Mouse (Mus musculus) midbrain, postnatal 0 days (tissue): ENCODE data around the gene Pigl. TPM values are rescaled to one million over a fixed set of nuclear protein-coding genes. Genes with fewer than 3 reads are reported as not detected.
A peak's percentile ranks its signal among the peaks of the same experiment; 100 is the strongest.

Experiments
- ATAC-seq: fragments of 200-750 bp; cut with Nextera tagmentation; 2 replicates; pipeline ENCODE4 v1.8.0; 2017; ENCODE audit warnings: moderate number of reproducible peaks, mild to moderate bottlenecking, moderate TSS enrichment, moderate library complexity; ENCODE audit not compliant: low FRiP score
- DNase-seq: peaks from one replicate; pipeline ENCODE4 v3.0.0-alpha.2; 2015; ENCODE audit warnings: low spot score
- H3K27ac ChIP-seq: fragments of 300-500 bp; sonication (generic); 2 replicates; pipeline ENCODE4 v1.5.1; 2014; ENCODE audit warnings: low read depth, mild to moderate bottlenecking, low read length, mixed read lengths
- H3K27me3 ChIP-seq: fragments of 300-500 bp; sonication (generic); 2 replicates; pipeline ENCODE4 v1.6.1; 2014; ENCODE audit warnings: low read length, control low read depth, mixed read lengths; ENCODE audit not compliant: insufficient read depth
- H3K36me3 ChIP-seq: fragments of 300-500 bp; sonication (generic); 2 replicates; pipeline ENCODE4 v1.6.1; 2014; ENCODE audit warnings: low read length, control low read depth, mixed read lengths; ENCODE audit not compliant: insufficient read depth
- H3K4me1 ChIP-seq: fragments of 300-500 bp; sonication (generic); 2 replicates; pipeline ENCODE4 v1.6.1; 2014; ENCODE audit warnings: mild to moderate bottlenecking, control low read depth, antibody characterized with exemption, low read length, mixed read lengths; ENCODE audit not compliant: insufficient read depth
- H3K4me2 ChIP-seq: fragments of 300-500 bp; sonication (generic); 2 replicates; pipeline ENCODE4 v1.6.1; 2014; ENCODE audit warnings: low read depth, mild to moderate bottlenecking, low read length, mixed read lengths; ENCODE audit not compliant: poor library complexity, severe bottlenecking
- H3K4me3 ChIP-seq: fragments of 300-500 bp; sonication (generic); 2 replicates; pipeline ENCODE4 v1.5.1; 2014; ENCODE audit warnings: low read depth, mild to moderate bottlenecking, low read length, moderate library complexity
- H3K9ac ChIP-seq: fragments of 300-500 bp; sonication (generic); replicated peaks from 2 replicates; pipeline ENCODE4 v1.6.1; 2014; ENCODE audit warnings: mild to moderate bottlenecking, low read length, moderate library complexity, mixed read lengths; ENCODE audit not compliant: poor library complexity, severe bottlenecking
- H3K9me3 ChIP-seq: fragments of 300-500 bp; sonication (generic); 2 replicates; pipeline ENCODE4 v1.6.1; 2016; ENCODE audit warnings: low read length, control low read depth
- CTCF ChIP-seq: IDR thresholded peaks from 2 replicates; pipeline ENCODE4 v1.5.1; 2016; ENCODE audit warnings: antibody characterized with exemption, mild to moderate bottlenecking
- WGBS: fragments of 180-500 bp; shearing (Covaris S2); extraction: QIAGEN DNeasy Blood & Tissue Kit; methylation state at CpG from one replicate; pipeline ENCODE4 v1.1.7; 2014; 5-methylcytosine and 5-hydroxymethylcytosine counted together
- polyA plus RNA-seq: library from polyadenylated mRNA; unstranded; fragments of >200 nt; fragmentation: Nextera tagmentation; extraction: Ambion mirVana; gene quantifications from 2 replicates; pipeline ENCODE4 v1.2.1, GENCODE M21; 2015
- total RNA-seq: library from RNA; depleted of rRNA; stranded (reverse); fragments of >200 nt; gene quantifications from 2 replicates; pipeline ENCODE4 v1.2.3, GENCODE M21; 2014; rRNA removed

Pigl gene
- total RNA-seq: 6.7 and 7.5 TPM in 2 replicates
- 8.0 and 8.2 TPM in 2 replicates for polyA plus RNA-seq

- peak; percentile 93 for DNase-seq
- ATAC-seq: peak; percentile 71; the same call in 1 of the 2 replicates
- Histone ChIP-seq H3K4me3 (peak within 1 kb of the TSS; percentile 99), H3K4me2 (peak within 1 kb of the TSS; percentile 89), H3K36me3 (no peaks in the 10 kb centered on the region), H3K9ac (peak within 1 kb of the TSS; percentile 97), H3K27ac (peak within 1 kb of the TSS; percentile 95), H3K9me3 (no peaks in the 10 kb centered on the region), H3K4me1 (peaks cover 3% of the 10 kb centered on the region; the same call in 1 of the 2 replicates), H3K27me3 (no peaks in the 10 kb centered on the region)
- under 1% methylated on average over 33 of the region's 33 CpGs for WGBS
- TF ChIP-seq CTCF: 0 out of 2 replicates have a peak, but pooled peaks have one; percentile 0
Measured at GRCm38 (mm10) chr11:62458276-62458724, at the start of gene Pigl, which contains the start of gene Ncor1. Pigl (plus strand) TSS chr11:62458460. Ncor1 (minus strand) TSS chr11:62458541.

- no peaks in the 10 kb centered on the region for H3K9me3 ChIP-seq
- H3K4me2 ChIP-seq: no peak overlapping the region
- TF ChIP-seq CTCF: no peak
- WGBS: 94% methylated on average over 2 of the region's 2 CpGs
- H3K27ac ChIP-seq: no peak overlapping the region
- no peak overlapping the region for H3K4me3 ChIP-seq
- no peaks in the 10 kb centered on the region for H3K27me3 ChIP-seq
- ATAC-seq: no peak
- H3K4me1 ChIP-seq: no peaks in the 10 kb centered on the region
- no peak overlapping the region for H3K9ac ChIP-seq
- H3K36me3 ChIP-seq: peaks cover 4% of the 10 kb centered on the region; the same call in 1 of the 2 replicates
- DNase-seq: no peak
Measured at GRCm38 (mm10) chr11:62408848-62409247, 49.4 kb upstream of the Pigl start.

- peaks cover 4% of the 10 kb centered on the region; the same call in 1 of the 2 replicates for H3K36me3 ChIP-seq
- no peak for TF ChIP-seq CTCF
- no peak overlapping the region for H3K4me2 ChIP-seq
- no peaks in the 10 kb centered on the region for H3K4me1 ChIP-seq
- no peak for ATAC-seq
- no peak for DNase-seq
- WGBS: 96% methylated on average over 1 of the region's 1 CpGs
- H3K9me3 ChIP-seq: no peaks in the 10 kb centered on the region
- no peak overlapping the region for H3K9ac ChIP-seq
- no peaks in the 10 kb centered on the region for H3K27me3 ChIP-seq
- H3K4me3 ChIP-seq: no peak overlapping the region
- H3K27ac ChIP-seq: no peak overlapping the region
Measured at GRCm38 (mm10) chr11:62409611-62410010, 48.6 kb upstream of the Pigl start.

- DNase-seq (no peak), ATAC-seq (no peak)
- H3K9ac ChIP-seq: no peak overlapping the region
- no peak for TF ChIP-seq CTCF
- H3K4me3 ChIP-seq: no peak overlapping the region
- H3K4me2 ChIP-seq: no peak overlapping the region
- peaks cover 11% of the 10 kb centered on the region; the same call in 1 of the 2 replicates for H3K36me3 ChIP-seq
- no peaks in the 10 kb centered on the region for H3K4me1 ChIP-seq
- WGBS: 93% methylated on average over 4 of the region's 4 CpGs
- H3K27ac ChIP-seq: no peak overlapping the region
- H3K27me3 ChIP-seq: no peaks in the 10 kb centered on the region
- no peaks in the 10 kb centered on the region for H3K9me3 ChIP-seq
Measured at GRCm38 (mm10) chr11:62415026-62415425, 43.2 kb upstream of the Pigl start.

GRCm38 (mm10) chr11:62424525-62424924 is 33.7 kb upstream of the Pigl start:
- Histone ChIP-seq H3K36me3 (peaks cover 5% of the 10 kb centered on the region; the same call in 1 of the 2 replicates), H3K4me1 (no peaks in the 10 kb centered on the region), H3K4me2 (no peak overlapping the region), H3K27me3 (no peaks in the 10 kb centered on the region), H3K27ac (no peak overlapping the region), H3K9ac (no peak overlapping the region), H3K4me3 (no peak overlapping the region), H3K9me3 (no peaks in the 10 kb centered on the region)
- TF ChIP-seq CTCF: peak; percentile 39; the same call in 1 of the 2 replicates
- no peak for ATAC-seq
- 68% methylated on average over 2 of the region's 2 CpGs for WGBS
- DNase-seq: peak; percentile 6

- no peak overlapping the region for H3K9ac ChIP-seq
- H3K4me1 ChIP-seq: no peaks in the 10 kb centered on the region
- no peaks in the 10 kb centered on the region for H3K27me3 ChIP-seq
- ATAC-seq: no peak
- H3K27ac ChIP-seq: no peak overlapping the region
- peaks cover 4% of the 10 kb centered on the region; the same call in 1 of the 2 replicates for H3K36me3 ChIP-seq
- no peak for DNase-seq
- H3K9me3 ChIP-seq: no peaks in the 10 kb centered on the region
- no peak overlapping the region for H3K4me2 ChIP-seq
- H3K4me3 ChIP-seq: no peak overlapping the region
- 88% methylated on average over 5 of the region's 5 CpGs for WGBS
- TF ChIP-seq CTCF: no peak
Measured at GRCm38 (mm10) chr11:62426266-62426665, 32.0 kb upstream of the Pigl start.
